Mouse (Mus musculus) small intestine, adult 2 months (tissue): Measurements from ENCODE around the gene Uchl1.

Source experiments
- CTCF ChIP-seq: fragments of 200-500 bp; IDR thresholded peaks from 2 replicates; pipeline ENCODE4 v1.5.1; 2012; ENCODE audit warnings: low read depth, mild to moderate bottlenecking, control low read depth, inconsistent platforms, low read length, moderate library complexity, mixed read lengths; ENCODE audit not compliant: insufficient replicate concordance, insufficient read length; ENCODE audit errors: extremely low read depth
- POLR2A ChIP-seq: fragments of 200-500 bp; IDR thresholded peaks from 2 replicates; pipeline ENCODE4 v1.6.1; 2012; ENCODE audit warnings: low read depth, mild to moderate bottlenecking, control low read depth, inconsistent platforms, low read length, moderate library complexity

GRCm38 (mm10) chr5:66717931-66718330 lies 42.0 kb downstream of the Uchl1 start:
- TF ChIP-seq POLR2A = no peak
- no peak for TF ChIP-seq CTCF
